Mouse (Mus musculus): ENCODE data around the gene Agmat.
"Not testable (repeated sequence)": the region's sequence is repeated elsewhere in the genome, so short reads cannot be mapped to it uniquely, and the experiment has no call there.

Agmat gene

DNA sequence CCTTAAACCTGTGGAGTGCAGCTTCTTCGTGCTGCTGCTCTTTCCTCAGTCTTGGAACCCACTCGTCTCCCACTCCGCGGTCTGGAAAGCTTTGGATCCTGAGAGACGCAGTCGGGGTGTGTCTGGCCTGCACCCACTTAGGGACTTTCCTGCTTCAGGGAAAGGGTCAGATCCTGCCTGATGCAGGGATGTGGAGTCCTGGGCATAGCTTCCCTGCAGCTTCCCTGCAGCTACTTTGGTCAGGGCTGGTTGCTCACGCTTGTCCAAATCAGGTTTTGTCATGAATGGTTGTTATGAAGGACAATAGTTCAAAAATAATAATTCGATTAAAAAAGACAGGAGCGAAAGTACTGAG, 11.3 kb upstream of the Agmat start:
- DNase-seq (ENCODE audit: low read depth, low spot score), result no peak

DNA sequence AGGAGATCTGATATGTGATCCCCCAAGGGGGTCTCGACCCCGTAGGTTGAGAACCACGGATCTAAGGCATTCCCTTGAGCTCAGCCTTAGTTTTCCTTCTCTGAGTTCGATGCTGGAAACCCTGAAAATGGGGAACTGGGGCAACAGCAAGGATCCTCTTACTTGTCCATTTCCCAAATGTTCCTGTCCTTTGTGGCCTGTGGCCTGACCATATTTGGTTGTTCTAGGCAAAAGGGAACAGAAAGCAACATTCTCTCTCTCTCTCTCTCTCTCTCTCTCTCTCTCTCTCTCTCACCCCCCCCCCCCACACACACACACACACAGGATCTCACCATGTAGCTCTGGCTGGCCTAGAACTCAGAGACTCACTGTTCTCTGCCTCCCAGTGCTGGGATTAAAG, 9.6 kb upstream of the Agmat start:
- DNase-seq (ENCODE audit: low read depth, low spot score), result no peak

DNA sequence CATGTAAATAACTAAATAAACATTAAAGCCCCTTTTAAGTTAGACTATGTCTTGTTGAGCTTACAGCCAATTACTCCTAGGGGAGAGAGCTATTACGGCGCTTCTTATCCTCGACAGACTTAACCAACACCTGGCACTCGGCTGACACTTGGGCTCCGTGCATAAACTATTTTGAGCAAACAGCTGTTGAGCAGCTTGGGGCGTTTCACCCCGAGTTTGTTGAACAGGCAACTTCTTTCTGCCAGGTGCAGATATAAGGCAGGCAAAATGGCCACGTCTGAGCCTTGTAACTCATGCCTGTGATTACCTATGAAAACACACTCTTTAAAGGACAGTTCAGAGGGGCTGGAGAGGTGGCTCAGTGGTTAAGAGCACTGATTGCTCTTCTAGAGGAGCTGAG, 8.5 kb upstream of the Agmat start:
- no peak for DNase-seq (ENCODE audit: low read depth, low spot score)

DNA sequence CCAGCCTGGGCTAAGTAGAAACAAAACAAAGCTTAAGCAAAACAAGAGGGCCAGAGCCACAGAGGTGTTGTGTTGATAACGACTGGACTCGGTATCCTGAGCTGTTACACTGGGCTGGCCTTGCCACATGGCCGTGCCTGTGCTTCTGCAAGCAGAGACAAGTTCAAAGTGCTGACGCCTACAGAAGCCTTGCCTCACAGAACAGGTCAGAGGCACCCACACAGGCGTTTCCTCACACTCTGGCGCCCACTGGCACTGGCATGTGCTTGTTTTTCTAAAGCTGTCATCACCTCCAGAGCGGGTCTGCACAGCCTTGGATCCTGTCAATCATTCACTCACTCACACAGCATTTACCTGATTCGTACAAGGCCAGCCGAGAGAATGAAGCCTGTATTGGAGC, 4.6 kb upstream of the Agmat start:
- no peak for DNase-seq (ENCODE audit: low read depth, low spot score)

DNA sequence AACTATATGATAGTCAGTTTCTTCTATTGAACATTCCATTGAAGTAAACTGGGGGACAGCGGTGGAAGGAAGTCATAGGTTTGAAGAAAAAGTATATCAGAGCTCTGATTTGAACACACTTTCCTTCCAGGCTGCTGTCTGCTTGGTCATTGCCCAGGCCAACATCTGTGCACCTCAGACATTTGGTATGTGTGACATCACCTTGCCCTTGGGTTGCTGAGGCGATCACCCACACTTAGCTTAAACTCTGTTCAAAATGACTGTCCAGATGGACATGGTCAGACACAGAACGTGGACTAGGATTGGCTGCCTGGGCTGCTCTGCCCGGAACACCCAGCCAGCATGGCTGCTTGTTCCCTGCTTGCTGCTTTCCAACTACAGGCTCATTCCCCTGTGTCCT, 4.1 kb upstream of the Agmat start:
- no peak for DNase-seq (ENCODE audit: low read depth, low spot score)

DNA sequence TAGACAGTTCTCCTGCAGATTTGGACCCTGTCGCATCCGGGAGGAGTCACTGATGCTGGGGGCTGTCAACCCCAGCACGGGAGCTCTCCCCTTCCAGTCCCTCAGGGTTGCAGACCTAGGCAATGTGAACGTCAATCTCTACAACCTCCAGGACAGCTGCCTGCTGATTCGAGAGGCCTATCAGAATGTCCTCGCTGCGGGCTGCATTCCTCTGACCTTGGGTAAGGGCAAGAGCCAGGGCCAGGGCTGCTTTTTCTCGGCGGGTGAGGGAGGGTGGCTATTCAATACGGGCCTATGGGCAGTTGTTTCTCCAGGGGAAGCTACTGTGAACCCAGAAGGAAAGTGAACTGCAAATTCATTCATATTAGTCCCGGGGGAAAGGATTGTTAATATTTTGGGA, 3.1 kb downstream of the Agmat start:
- DNase-seq (ENCODE audit: low read depth, low spot score), result no peak

DNA sequence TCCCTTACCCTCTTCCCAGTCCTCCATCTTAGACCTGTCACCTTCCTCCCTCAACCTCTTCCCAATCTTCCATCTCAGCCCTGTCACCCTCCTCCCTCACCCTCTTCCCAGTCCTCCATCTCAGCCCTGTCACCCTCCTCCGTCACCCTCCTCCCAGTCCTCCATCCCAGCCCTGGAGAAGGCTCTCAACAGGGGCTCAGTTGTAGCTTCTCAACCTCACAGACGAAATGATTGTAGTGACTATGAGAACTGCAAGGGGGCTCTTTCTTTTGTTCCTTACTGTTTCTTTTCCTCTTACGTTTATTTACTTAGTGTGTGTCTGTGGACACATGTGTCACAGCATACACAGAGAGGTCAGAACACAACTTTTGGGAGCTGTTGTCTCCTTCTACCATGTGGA, 4.4 kb downstream of the Agmat start:
- DNase-seq (ENCODE audit: low read depth, low spot score), result no peak

DNA sequence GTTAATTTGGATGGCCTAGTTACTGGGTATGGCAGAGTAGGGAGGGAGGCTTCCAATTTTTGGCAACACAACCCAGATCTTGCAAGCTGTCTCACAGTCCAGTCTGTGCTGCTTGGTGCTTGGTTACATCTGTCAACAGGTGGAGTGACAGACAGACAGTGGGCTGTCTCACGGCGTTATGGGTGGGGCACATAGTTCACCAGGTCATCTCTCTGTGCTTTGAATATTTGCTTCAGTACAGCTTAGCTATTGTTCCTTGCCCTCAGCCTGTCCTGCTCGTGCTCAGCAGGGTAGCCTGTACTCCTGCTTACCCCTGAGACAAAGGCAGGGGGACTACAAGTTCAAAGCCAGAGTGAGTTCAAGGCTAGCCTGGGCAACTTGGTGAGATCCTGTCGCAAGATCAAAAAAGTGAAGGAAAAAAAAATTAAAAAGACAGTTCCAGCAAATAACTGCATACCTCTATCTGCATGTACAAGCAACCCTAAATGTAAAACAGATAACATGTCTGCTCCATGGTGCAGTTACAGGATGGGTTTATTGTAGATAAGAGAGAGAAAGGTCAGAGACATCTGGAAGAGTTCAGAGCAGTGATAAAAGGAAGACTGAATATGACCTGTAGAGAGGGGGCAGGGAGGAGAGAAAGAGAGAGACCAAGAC, 5.1 kb downstream of the Agmat start:
- peak; percentile 73 for DNase-seq (ENCODE audit: low read depth, low spot score)

DNA sequence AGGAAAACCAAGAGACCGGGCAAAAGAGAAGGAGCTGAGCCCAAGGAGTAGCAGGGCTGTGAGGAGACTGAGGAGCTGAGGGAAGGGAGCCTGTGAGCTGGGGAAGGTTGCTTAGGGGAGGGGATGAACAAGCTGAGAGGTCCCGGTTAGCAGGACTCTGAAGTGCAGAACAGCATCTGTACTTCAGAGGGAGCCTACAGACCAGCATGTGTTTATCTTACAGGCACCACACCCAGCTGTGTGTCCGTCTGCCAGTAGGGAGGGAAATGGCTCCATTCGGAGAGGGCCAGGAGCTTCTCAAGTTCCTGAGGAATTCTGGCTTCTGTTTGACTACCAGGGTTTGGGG, 5.6 kb downstream of the Agmat start:
- peak; percentile 78 for DNase-seq (ENCODE audit: low read depth, low spot score)

DNA sequence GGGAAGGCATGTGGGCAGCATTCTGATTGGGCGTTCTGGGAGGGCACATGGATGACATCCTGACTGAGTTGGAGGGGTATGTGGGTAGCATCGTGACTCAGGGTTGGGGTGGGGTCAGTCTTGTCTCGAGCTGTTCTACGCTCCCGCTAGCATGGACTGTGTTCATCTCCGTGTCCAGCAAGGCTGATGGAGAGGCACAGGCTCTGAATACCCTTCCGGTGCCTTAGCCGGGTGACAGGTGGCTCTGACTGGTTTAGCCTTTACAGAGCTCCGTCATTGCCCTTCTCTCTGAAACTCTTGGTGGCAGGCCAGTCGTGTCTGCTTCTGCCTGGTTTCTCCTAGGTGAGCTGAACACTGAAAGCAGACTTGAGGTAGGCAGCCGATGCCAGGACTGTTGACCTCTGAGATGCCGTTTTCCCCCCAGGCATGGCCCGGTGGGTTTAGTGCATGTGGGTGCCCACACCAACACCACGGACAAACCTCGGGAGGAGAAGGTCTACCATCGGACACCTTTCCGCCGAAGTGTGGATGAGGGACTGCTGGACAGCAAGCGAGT, 9.0 kb downstream of the Agmat start:
- DNase-seq (ENCODE audit: low read depth, low spot score), result no peak

DNA sequence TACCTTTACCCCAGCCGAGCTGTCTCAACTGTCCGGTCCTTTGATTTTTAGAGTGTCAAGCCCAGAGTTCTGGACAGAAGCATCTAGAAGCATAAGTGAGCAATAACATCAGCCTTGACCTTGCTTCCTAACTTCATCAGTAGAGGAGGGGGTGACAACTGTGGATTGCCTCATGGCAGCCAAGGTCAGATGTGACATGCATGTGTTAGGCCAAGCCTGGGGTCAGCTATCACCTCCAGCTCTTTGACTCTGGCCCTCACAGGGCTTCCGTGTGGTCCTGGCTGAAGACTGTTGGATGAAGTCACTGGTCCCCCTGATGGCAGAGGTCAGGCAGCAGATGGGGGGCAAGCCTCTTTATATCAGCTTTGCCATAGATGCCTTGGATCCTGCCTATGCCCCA, 10.7 kb downstream of the Agmat start:
- no peak for DNase-seq (ENCODE audit: low read depth, low spot score)

DNA sequence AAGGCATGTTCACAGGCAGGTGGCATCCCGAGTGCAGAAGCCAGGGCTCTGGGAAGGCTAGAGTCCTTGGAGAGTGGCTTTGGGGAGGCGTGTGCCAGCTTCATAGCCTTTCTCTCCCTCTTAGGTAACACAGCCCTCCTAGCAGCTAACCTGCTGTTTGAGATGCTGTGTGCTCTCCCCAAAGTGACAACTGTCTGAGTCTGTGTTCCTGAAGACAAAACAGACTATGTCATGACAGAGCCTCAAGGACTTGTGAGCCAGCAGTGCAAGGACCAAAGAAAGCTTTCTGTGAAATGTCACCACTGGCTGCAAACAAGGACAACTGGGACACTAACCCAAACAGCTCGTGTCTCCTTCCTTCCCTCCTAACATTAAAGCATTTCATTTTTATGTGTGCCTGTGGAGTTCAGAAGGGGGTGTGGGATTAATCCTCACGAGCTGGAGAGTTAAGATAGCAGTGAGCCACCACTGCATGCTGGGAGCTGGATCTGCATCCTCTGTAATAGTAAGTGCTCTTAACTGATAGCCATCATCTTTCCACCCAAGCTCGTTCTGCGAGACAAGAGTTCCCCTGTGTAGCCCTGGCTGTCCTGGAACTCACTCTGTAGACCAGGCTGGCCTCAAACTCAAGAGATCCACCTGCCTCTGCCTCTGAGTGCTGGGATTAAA, 12.5 kb downstream of the Agmat start:
- DNase-seq (ENCODE audit: low read depth, low spot score), result peak; percentile 43

DNA sequence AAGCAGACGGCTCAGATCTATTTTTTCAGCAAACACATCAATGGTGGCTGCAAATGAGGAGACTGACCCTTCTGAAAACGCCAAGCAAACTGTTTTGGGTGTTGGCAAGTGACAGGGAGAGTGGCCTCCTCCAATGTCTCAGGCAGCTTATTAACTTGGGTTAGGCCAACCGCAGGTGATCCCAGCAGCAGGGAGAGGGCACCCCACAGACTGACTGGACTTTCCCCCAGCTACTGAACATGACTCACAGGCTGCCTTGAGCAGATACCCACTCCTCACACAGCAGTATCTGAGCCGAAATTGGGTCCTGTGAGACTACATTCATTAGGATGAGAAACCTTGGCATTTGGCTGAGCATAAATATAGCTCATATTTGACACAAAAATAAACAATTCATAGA, 14.5 kb downstream of the Agmat start:
- DNase-seq (ENCODE audit: low read depth, low spot score), result no peak

DNA sequence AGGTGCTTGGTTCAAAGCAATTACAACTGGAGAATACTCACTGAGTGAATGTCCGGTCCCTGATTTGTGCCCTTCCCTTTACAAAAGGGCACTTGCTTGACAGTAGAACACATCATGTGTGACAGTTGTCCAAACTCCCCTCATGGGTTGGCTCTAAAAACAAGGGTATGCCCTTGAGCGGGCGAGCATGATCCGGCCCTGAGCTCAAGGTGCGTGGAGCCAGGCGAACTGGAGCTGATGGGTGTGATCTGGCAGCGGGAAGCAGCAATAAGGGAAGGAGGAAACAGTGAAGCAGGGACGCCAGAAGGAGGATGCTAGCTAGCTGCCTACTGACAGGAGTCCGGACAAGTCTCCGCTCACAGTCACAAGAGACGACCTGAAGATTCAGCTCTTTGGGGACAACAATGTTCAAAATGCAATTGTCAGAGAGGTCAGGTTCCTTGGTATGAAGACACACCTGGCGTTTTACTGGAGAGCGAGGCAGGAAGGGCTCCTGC, 15.7 kb downstream of the Agmat start:
- DNase-seq (ENCODE audit: low read depth, low spot score), result no peak

DNA sequence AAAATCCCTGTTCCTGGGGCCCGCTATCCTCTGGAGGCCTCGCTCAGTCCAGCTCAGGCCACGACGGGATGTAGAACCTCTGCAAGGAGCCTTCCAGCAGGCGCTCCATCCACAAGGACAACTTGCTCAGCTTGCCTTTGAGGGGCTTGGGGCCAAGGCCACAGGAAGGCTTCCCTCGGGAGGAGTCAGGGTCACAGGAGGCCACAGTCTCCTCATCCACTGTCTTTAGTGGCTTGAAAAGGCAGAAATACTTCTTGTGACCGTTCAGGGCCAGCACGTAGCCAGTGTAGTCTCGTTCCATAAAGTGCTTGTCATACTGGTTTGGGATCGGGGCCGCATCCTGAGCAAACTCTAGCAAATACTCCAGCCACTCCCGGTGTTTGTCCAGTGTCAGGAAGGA, 17.0 kb downstream of the Agmat start:
- no peak for DNase-seq (ENCODE audit: low read depth, low spot score)

DNA sequence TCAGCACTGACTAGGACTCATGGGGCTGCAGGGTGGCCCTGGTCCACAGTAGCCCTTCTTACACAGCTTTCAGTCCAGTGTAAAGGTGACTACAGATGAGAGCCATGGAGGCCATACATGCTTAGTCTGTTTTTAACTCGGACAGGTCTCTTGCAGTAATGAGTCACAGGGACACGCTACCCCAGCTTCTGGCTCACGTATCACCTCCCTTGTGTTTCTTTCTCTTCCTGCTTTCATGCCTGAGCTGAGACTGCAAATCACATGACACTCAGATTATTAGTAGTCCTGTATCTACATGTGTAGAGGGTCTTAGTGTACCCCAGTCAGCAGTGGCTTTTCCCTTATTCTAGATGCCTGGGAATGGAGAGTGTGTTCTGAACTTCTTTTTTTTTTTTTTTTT, 18.5 kb downstream of the Agmat start:
- DNase-seq (ENCODE audit: low read depth, low spot score), result no peak

DNA sequence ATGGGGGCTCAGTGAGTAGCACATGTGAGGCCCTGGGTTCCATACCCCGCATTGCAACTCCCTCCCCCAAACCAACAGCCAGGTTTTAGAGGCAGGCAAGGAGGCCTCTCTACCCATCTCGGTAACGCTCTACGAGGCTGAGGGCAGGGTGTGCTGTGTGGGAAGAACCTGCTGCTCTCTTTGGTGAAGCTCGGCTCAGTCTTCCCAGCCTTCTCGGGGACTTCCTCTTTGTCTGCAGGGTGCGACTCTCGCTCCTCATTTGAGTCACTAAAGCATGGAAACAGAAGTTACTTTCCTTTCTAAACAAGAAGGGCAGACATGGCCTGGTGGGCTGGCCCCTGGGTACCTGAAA, 19.8 kb downstream of the Agmat start:
- DNase-seq (ENCODE audit: low read depth, low spot score), result no peak

DNA sequence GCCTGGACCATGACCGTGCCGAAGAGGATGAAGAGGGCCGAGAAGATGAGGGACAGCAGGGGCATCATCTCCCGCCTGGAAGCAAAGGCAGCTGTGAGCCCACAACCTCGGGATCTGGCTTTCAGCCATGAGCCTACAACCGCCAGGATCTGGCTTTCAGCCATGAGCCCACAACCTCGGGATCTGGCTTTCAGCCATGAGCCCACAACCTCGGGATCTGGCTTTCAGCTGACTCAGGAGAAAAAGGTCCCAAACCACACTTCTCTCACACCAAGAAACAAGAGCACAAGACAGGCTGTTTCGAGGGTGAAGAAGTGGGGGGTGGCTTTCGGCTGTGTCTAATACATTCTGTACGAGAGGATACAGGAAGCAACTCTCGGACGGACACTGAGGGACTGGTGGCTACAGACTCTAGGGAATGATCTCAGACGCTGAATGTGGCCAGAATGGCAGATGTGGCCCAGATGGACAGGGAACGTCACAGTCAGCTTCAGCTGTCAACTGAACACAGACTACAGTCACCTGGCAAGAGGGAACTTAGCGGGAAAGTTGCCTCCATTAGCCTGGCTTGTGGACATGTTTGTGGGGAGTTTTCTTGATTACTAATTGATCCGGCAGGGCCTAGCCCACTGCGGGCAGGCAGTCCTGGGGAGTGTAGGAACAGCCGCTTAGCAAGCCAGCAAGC, 20.3 kb downstream of the Agmat start:
- DNase-seq (ENCODE audit: low read depth, low spot score), result no peak

DNA sequence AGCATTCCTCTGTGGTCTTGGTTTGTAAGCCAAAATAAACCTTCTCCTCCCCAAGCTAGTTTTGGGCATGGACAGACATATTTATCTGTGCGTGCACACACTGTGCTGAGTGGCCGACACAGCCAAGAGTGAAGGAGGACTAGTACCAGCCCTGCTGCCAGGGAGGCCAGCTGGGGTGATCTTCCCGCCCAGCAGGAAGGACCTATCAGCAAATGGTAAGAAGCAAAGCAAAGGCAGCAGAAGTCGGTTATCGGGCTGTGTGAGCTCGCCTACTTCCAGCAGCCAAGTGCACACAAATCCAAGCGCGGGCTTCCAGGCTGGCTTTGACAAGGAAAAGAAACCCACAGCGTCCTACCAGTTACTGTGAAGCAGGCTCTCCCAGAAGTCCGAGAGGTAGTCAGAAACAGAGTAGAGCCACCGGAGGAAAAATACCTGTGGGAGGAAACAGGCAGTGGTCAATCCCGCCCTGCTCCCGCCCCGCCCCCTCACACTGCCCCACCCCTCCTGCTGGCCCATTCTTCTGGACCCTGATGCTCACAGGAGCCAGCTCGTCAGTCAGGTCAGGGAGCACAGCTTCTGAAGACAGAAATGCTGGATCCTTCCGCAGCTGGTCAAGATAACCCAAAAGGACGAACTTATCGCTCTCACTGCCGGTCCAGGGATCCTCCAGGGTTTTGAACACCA, 21.0 kb downstream of the Agmat start:
- DNase-seq (ENCODE audit: low read depth, low spot score), result peak; percentile 62

DNA sequence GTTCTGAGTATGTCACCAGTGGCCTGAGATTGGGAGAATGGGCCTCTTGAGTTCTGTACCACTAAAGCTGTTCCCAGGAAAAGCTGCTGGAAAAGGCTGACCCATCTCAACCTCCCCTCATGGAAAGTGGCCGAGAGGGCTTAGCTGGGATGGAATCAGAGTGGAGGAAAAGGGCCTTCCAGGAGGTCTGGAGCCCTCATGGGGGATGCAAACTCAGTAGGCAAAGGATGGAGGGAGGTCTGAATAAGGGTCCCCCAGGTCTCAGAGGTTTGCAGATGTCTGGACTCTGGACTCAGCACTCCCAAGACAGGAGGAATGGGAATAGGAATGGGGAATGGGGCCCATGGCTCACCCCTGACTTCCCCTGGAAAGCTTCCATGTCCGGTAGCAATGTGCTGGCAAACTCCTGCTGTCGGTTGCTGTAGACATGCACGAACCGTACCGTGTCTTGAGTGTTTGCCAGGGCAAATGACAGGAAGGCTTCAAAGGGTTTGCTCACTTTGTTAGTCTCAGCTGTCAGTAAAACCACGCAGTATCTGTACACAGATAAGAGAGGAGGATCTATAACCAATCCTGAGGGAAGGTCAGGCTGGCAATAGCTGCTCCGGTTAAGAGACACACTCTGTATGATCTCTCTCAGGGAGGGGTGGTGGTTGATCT, 23.2 kb downstream of the Agmat start:
- no peak for DNase-seq (ENCODE audit: low read depth, low spot score)

DNA sequence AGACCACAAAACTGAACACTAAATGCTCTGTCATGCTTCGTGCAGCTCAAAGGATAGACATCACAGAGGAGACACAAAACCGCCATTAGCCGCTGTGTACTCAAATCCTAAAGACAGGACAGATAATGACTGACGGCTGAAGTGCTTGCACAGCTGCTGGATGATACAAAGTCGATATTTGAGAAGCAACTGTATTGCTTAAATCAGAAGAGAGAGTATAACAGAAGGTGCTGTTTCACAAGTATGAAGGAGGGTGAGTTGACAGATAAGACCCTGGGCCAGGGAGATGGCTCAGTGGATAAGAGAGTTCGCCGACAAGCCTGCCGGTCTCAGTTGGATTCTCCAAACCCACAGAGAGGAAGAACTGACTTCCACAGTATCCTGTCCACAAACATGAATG, 25.4 kb downstream of the Agmat start:
- no peak for DNase-seq (ENCODE audit: low read depth, low spot score)

DNA sequence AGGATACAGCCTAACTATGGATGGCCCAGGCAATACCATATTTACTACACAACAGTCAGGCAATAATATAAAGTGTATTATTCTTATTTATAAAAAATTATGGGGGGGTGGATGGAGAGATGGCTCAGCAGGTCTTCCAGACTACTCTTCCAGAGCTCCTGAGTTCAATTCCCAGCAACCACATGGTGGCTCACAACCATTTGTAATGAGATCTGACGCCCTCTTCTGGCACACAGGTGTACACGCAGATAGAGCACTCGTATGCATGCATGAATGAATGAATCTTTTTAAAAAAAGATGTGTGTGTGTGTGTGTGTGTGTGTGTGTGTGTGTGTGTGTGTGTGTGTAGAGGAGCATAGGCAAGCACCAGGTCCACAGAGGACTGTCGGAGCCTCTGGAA, 26.5 kb downstream of the Agmat start:
- not testable (repeated sequence) for DNase-seq (ENCODE audit: low read depth, low spot score)

All from c-Kit-negative CD71-positive TER-119-positive erythroid progenitor cells, embryonic 14.5 days (primary cell).